Mouse (Mus musculus) embryonic stem cell, embryonic (primary cell): ENCODE data around the gene Hist1h2ai.
"Not testable (repeated sequence)": the region's sequence is repeated elsewhere in the genome, so short reads cannot be mapped to it uniquely, and the experiment has no call there.

ENCODE experiments used
- CTCF ChIA-PET, 4 experiments: fragments of 300-600 bp in 2 of 4; fragments of 350-600 bp in 2 of 4; sonication (Branson Sonifier 250); formaldehyde crosslinking; loops; one replicate each; lab custom pipeline; 2022; ENCODE audit warnings: inconsistent platforms in 2 of 4; lab: Charles Lee
- POLR2A ChIA-PET, 4 experiments: fragments of 300-600 bp in 2 of 4; fragments of 350-600 bp in 2 of 4; sonication (Branson Sonifier 250); formaldehyde crosslinking; loops; one replicate each; lab custom pipeline; 2022; ENCODE audit warnings: antibody characterized with exemption in 4 of 4, inconsistent platforms in 1 of 4; lab: Charles Lee

Gene Hist1h2ai

DNA sequence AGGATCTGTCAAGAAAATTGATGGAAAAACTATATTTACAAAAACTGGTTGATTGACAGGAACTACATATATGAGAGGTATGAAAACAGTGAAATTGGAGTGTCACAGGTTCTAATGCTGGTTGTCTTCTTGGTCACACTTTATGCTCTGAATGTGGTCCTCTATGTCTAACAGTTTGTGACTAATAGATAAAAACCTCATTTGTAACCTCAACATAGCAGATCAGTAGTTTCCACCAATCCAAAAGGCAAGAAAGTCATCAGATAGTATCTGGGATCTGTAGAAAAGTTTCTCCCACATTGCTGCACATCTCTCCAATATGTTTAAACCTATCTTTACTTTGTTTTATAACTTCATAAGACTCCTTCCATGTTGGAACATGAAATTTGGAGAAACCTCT is 35.2 kb downstream of the Hist1h2ai start:
- ChIA-PET CTCF (no interaction called here), POLR2A (interaction anchor here in 3 of 4 experiments (1.2 to 16.3 kb wide), 15 partner anchors 8 to 292 kb away, joined by 3 to 823 read pairs (median 22); partner anchors contain the start of genes Hist1h3i (in 3 of the 3), Hist1h1b (in 2 of the 3), Hist1h2ai (in 2 of the 3) and Hist1h2an (in 2 of the 3))

- POLR2A ChIA-PET: interaction anchor here (0.5 to 16.3 kb wide), 31 partner anchors 10 to 1833 kb away, joined by 3 to 823 read pairs (median 21); partner anchors contain the start of genes Hist1h1b (in 4 of the 4), Hist1h2an (in 4 of the 4), Hist1h2bp (in 4 of the 4) and Hist1h4j (in 4 of the 4)
- CTCF ChIA-PET: interaction anchor here in 1 of 4 experiments (1.0 kb wide), 1 partner anchor 17 kb away, joined by 3 read pairs; the partner anchor contains the start of gene Hist1h4j
Measured at GRCm38 (mm10) chr13:21751827-21752226, 35.6 kb downstream of the Hist1h2ai start.

DNA sequence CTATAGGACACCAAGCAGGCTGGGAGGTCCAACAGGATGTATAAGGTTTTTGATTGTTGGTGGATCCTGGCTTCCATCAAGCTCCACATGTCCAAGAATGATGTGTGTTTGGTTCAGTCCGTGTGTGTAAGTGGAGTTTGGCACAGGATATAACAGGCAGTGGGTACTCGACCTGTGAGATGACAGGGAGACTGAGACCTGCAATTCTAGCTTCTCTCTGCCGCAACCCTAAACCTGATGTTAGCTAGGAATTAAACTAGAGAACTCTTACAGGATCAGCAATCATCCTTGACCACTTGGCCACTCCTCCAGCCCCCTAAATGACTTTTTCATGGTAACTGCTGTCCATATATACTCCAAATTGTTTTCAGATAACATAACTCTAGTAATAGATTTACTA is 36.1 kb downstream of the Hist1h2ai start:
- POLR2A ChIA-PET: interaction anchor here (0.5 to 16.3 kb wide), 47 partner anchors 9 to 1869 kb away, joined by 3 to 823 read pairs (median 12); partner anchors contain the start of genes Hist1h1b (in 4 of the 4), Hist1h2ai (in 4 of the 4), Hist1h2an (in 4 of the 4) and Hist1h2bl (in 4 of the 4)
- CTCF ChIA-PET: interaction anchor here in 1 of 4 experiments (1.0 kb wide), 1 partner anchor 18 kb away, joined by 3 read pairs; the partner anchor contains the start of gene Hist1h4j

GRCm38 (mm10) chr13:21753051-21753523 is 36.9 kb downstream of the Hist1h2ai start:
- POLR2A ChIA-PET: interaction anchor here (0.6 to 16.3 kb wide), 68 partner anchors 8 to 1999 kb away, joined by 3 to 823 read pairs (median 9); partner anchors contain the start of genes Hist1h1b (in 4 of the 4), Hist1h2ai (in 4 of the 4), Hist1h2an (in 4 of the 4) and Hist1h2bl (in 4 of the 4)
- CTCF ChIA-PET: no interaction called here

- CTCF ChIA-PET: not testable (repeated sequence)
- POLR2A ChIA-PET: interaction anchor here (0.5 to 16.3 kb wide), 101 partner anchors 8 to 1999 kb away, joined by 3 to 823 read pairs (median 5); partner anchors contain the start of genes Hist1h1b (in 4 of the 4), Hist1h2ai (in 4 of the 4), Hist1h2an (in 4 of the 4) and Hist1h2bl (in 4 of the 4)
Measured at GRCm38 (mm10) chr13:21753524-21754285, 37.5 kb downstream of the Hist1h2ai start, which contains the start of the genes Hist1h2ak and Hist1h2bn. Hist1h2ak (minus strand) TSS chr13:21753827. Hist1h2bn (plus strand) TSS chr13:21754123.

GRCm38 (mm10) chr13:21754294-21755001 is 38.2 kb downstream of the Hist1h2ai start:
- POLR2A ChIA-PET: interaction anchor here (0.5 to 16.3 kb wide), 89 partner anchors 7 to 1994 kb away, joined by 3 to 823 read pairs (median 5); partner anchors contain the start of genes Hist1h1b (in 4 of the 4), Hist1h2ai (in 4 of the 4), Hist1h2an (in 4 of the 4) and Hist1h2bl (in 4 of the 4)

GRCm38 (mm10) chr13:21755707-21756106 is 39.5 kb downstream of the Hist1h2ai start:
- CTCF ChIA-PET: no interaction called here
- POLR2A ChIA-PET: interaction anchor here in 2 of 4 experiments (1.9 to 16.3 kb wide), 5 partner anchors 23 to 280 kb away, joined by 4 to 823 read pairs (median 530); partner anchors contain the start of genes Hist1h1b (in 2 of the 2), Hist1h2an (in 2 of the 2), Hist1h2bp (in 2 of the 2) and Hist1h3i (in 2 of the 2)

More at GRCm38 (mm10) chr13:21754294-21755001, 38.2 kb downstream of the Hist1h2ai start:
- CTCF ChIA-PET: not testable (repeated sequence)
